Mouse (Mus musculus): ENCODE measurements around the gene Celf3. TPM values are rescaled to one million over a fixed set of nuclear protein-coding genes. Genes with fewer than 3 reads are reported as not detected.

The Celf3 gene
- polyA plus RNA-seq (2012; rRNA removed), result 112 and 123 TPM in 2 replicates

GRCm38 (mm10) chr3:94477981-94478422 is at the start of gene Celf3:
Celf3 (plus strand) TSS chr3:94478295.
- no peaks in the 10 kb centered on the region for H3K27me3 ChIP-seq (ENCODE audit: control insufficient read depth, insufficient read depth, low read length)
- DNase-seq, result peak; percentile 81 to 87
- TF ChIP-seq POLR2A (IDR thresholded peaks at IDR 0.05; ENCODE audit: borderline replicate concordance, insufficient read depth, low read length) (peak; percentile 53), CTCF (IDR thresholded peaks at IDR 0.05; ENCODE audit: borderline replicate concordance, insufficient read depth, low read depth, low read length) (no peak)
- peaks cover 21% of the 10 kb centered on the region for H3K4me1 ChIP-seq (ENCODE audit: control insufficient read depth, insufficient read depth, low read length)
- H3K4me3 ChIP-seq (replicated peaks; ENCODE audit: insufficient read depth, low read depth, low read length), result peak within 1 kb of the TSS; percentile 86
- 1% methylated on average over 11 of the region's 14 CpGs for WGBS
- peak within 1 kb of the TSS; percentile 83 for H3K27ac ChIP-seq (ENCODE audit: insufficient read depth, low read length)

DNA sequence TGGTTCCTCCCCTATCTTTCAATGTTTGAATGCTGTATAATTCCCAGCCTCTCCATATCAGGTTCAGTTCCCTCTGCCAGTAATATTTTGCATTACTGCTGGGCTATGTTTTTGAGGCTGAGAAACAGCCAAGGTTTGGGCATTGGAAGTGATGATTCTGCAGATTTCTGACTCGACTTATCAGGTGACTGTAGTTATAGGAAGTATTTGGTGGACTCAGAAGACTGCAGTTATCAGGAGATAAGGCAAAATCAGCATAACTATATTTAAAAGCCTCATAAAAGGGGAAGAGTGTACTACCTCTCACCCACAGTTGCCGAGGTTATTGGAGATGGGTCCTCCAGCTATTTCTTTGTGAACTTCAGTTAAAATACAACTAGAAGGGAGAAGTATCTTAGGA is 47.1 kb upstream of the Celf3 start:
- TF ChIP-seq CTCF (IDR thresholded peaks at IDR 0.05; ENCODE audit: borderline replicate concordance, insufficient read depth, low read depth, low read length) (no peak), POLR2A (IDR thresholded peaks at IDR 0.05; ENCODE audit: borderline replicate concordance, insufficient read depth, low read length) (no peak)
- Histone ChIP-seq H3K4me3 (replicated peaks; ENCODE audit: insufficient read depth, low read depth, low read length) (no peak overlapping the region), H3K4me1 (ENCODE audit: control insufficient read depth, insufficient read depth, low read length) (no peaks in the 10 kb centered on the region), H3K27me3 (ENCODE audit: control insufficient read depth, insufficient read depth, low read length) (no peaks in the 10 kb centered on the region), H3K27ac (ENCODE audit: insufficient read depth, low read length) (no peak overlapping the region)
- DNase-seq, result no peak
- WGBS, result 84% methylated on average over 2 of the region's 2 CpGs

DNA sequence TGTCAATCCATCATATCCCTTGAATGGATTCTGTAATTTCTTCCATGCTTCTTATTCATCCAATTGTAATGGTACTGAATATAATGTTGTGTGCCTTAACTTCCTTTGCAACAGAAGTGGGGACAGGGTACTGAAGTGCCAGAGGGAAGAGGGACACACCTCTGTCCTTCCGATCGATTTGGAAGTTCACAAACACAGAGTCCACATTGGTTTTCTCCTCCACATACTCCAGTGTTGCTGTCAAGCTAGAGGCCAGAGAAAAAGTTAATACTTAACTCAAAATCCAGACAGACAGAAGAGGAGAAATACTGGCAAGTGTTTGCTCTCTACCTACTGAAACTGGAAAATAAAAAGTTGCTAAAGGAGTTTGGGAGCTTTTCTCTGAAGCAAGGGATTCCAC is 43.8 kb upstream of the Celf3 start:
- Histone ChIP-seq H3K4me3 (replicated peaks; ENCODE audit: insufficient read depth, low read depth, low read length) (no peak overlapping the region), H3K4me1 (ENCODE audit: control insufficient read depth, insufficient read depth, low read length) (no peaks in the 10 kb centered on the region), H3K27ac (ENCODE audit: insufficient read depth, low read length) (no peak overlapping the region), H3K27me3 (ENCODE audit: control insufficient read depth, insufficient read depth, low read length) (no peaks in the 10 kb centered on the region)
- TF ChIP-seq CTCF (IDR thresholded peaks at IDR 0.05; ENCODE audit: borderline replicate concordance, insufficient read depth, low read depth, low read length) (no peak), POLR2A (IDR thresholded peaks at IDR 0.05; ENCODE audit: borderline replicate concordance, insufficient read depth, low read length) (no peak)
- no peak for DNase-seq
- 94% methylated on average over 2 of the region's 2 CpGs for WGBS

- TF ChIP-seq CTCF (IDR thresholded peaks at IDR 0.05; ENCODE audit: borderline replicate concordance, insufficient read depth, low read depth, low read length), result no peak
- no peak for TF ChIP-seq POLR2A (IDR thresholded peaks at IDR 0.05; ENCODE audit: borderline replicate concordance, insufficient read depth, low read length)
- H3K27ac ChIP-seq (ENCODE audit: insufficient read depth, low read length), result no peak overlapping the region
- no peaks in the 10 kb centered on the region for H3K27me3 ChIP-seq (ENCODE audit: control insufficient read depth, insufficient read depth, low read length)
- no peak for DNase-seq
- 85% methylated on average over 9 of the region's 9 CpGs for WGBS
- H3K4me3 ChIP-seq (replicated peaks; ENCODE audit: insufficient read depth, low read depth, low read length), result no peak overlapping the region
- H3K4me1 ChIP-seq (ENCODE audit: control insufficient read depth, insufficient read depth, low read length), result no peaks in the 10 kb centered on the region
Observed at GRCm38 (mm10) chr3:94436420-94436819, 41.7 kb upstream of the Celf3 start.

- no peak for DNase-seq
- Histone ChIP-seq H3K4me1 (ENCODE audit: control insufficient read depth, insufficient read depth, low read length) (peaks cover 4% of the 10 kb centered on the region; the same call in 1 of the 2 replicates), H3K4me3 (replicated peaks; ENCODE audit: insufficient read depth, low read depth, low read length) (no peak overlapping the region), H3K27me3 (ENCODE audit: control insufficient read depth, insufficient read depth, low read length) (no peaks in the 10 kb centered on the region), H3K27ac (ENCODE audit: insufficient read depth, low read length) (no peak overlapping the region)
- TF ChIP-seq CTCF (IDR thresholded peaks at IDR 0.05; ENCODE audit: borderline replicate concordance, insufficient read depth, low read depth, low read length), result peak; percentile 27; the same call in 1 of the 2 replicates
- TF ChIP-seq POLR2A (IDR thresholded peaks at IDR 0.05; ENCODE audit: borderline replicate concordance, insufficient read depth, low read length), result no peak
- WGBS, result 42% methylated on average over 3 of the region's 3 CpGs
Observed at GRCm38 (mm10) chr3:94441182-94441581, 36.9 kb upstream of the Celf3 start.

DNA sequence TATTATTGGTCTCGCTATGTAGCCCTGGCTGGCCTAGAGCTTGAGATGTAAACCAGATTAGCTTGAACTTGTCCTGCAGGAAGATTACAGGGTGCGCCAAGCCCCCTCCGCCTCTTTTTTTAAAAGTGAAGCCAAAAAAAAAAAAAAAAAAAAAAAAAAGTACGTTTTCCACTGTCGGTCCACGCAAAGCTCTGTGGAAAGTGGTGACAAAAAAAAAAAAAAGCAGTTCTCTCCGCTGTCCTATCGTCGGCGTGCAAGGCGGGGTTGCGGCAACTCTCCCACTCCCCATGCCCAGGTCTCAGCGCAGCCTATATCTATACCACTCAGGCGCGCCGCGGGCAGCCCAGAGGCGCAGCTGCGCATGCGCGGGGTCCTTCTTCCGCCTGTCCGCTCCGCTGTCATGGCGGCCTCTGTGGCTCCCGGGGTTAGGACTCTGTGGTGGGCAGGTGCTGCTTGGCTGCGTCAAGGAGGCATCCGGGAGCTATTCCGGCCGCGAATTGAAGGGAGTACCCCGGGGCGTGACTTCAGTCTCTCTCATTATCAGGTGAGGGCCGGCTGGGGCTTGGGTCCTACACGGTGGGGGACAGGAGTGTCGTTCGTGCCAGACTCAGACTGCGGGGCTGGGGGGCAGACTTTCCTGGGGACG is 35.0 kb upstream of the Celf3 start, which contains the start of gene Mrpl9:
Gene Mrpl9, plus strand, starts transcription at position 368 of the 646 bp plus-strand sequence.
- 1% methylated on average over 39 of the region's 39 CpGs for WGBS
- peak within 1 kb of the TSS; percentile 58 for H3K4me3 ChIP-seq (replicated peaks; ENCODE audit: insufficient read depth, low read depth, low read length)
- DNase-seq, result peak; percentile 93 to 95
- no peaks in the 10 kb centered on the region for H3K27me3 ChIP-seq (ENCODE audit: control insufficient read depth, insufficient read depth, low read length)
- H3K4me1 ChIP-seq (ENCODE audit: control insufficient read depth, insufficient read depth, low read length), result peaks cover 4% of the 10 kb centered on the region; the same call in 1 of the 2 replicates
- peak within 1 kb of the TSS; percentile 32; the same call in 1 of the 2 replicates for H3K27ac ChIP-seq (ENCODE audit: insufficient read depth, low read length)
- TF ChIP-seq CTCF (IDR thresholded peaks at IDR 0.05; ENCODE audit: borderline replicate concordance, insufficient read depth, low read depth, low read length) (no peak), POLR2A (IDR thresholded peaks at IDR 0.05; ENCODE audit: borderline replicate concordance, insufficient read depth, low read length) (peak; percentile 88; the same call in 1 of the 2 replicates)

GRCm38 (mm10) chr3:94443597-94443964 is 34.5 kb upstream of the Celf3 start, which contains the start of gene Oaz3:
Oaz3 (minus strand) TSS chr3:94443915.
- no peak for DNase-seq
- Histone ChIP-seq H3K27ac (ENCODE audit: insufficient read depth, low read length) (peak within 1 kb of the TSS; percentile 32; the same call in 1 of the 2 replicates), H3K4me3 (replicated peaks; ENCODE audit: insufficient read depth, low read depth, low read length) (peak within 1 kb of the TSS; percentile 58), H3K27me3 (ENCODE audit: control insufficient read depth, insufficient read depth, low read length) (no peaks in the 10 kb centered on the region), H3K4me1 (ENCODE audit: control insufficient read depth, insufficient read depth, low read length) (peaks cover 4% of the 10 kb centered on the region; the same call in 1 of the 2 replicates)
- 1% methylated on average over 24 of the region's 24 CpGs for WGBS
- TF ChIP-seq CTCF (IDR thresholded peaks at IDR 0.05; ENCODE audit: borderline replicate concordance, insufficient read depth, low read depth, low read length), result no peak
- TF ChIP-seq POLR2A (IDR thresholded peaks at IDR 0.05; ENCODE audit: borderline replicate concordance, insufficient read depth, low read length), result no peak

DNA sequence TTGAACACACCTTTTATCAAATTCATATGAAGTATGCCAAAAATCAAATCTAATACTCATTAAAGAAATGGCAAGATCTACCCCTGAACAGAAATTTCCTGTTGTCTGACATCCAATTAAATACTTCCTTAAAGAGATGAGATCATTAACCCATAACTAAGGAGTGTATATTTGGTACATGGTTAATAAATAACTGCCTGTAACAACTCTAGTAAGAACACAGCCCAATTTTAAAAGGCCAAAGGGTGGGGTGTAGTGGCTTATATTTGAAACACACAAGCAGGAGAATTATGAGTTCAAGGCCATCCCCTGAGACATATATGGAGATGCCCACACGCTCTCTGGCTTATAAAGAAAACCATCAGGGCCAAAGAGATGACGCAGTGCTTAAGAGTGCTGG is 28.7 kb upstream of the Celf3 start:
- 92% methylated on average over 2 of the region's 2 CpGs for WGBS
- DNase-seq, result no peak
- Histone ChIP-seq H3K27ac (ENCODE audit: insufficient read depth, low read length) (no peak overlapping the region), H3K27me3 (ENCODE audit: control insufficient read depth, insufficient read depth, low read length) (no peaks in the 10 kb centered on the region), H3K4me1 (ENCODE audit: control insufficient read depth, insufficient read depth, low read length) (no peaks in the 10 kb centered on the region; the same call in 1 of the 2 replicates), H3K4me3 (replicated peaks; ENCODE audit: insufficient read depth, low read depth, low read length) (no peak overlapping the region)
- TF ChIP-seq POLR2A (IDR thresholded peaks at IDR 0.05; ENCODE audit: borderline replicate concordance, insufficient read depth, low read length), result no peak
- no peak for TF ChIP-seq CTCF (IDR thresholded peaks at IDR 0.05; ENCODE audit: borderline replicate concordance, insufficient read depth, low read depth, low read length)

Data from cerebellum, adult 2 months (tissue).